Mouse (Mus musculus): ENCODE results near the gene Tbc1d10c. TPM values are rescaled to one million over a fixed set of nuclear protein-coding genes. Genes with fewer than 3 reads are reported as not detected.
A peak's percentile ranks its signal among the peaks of the same experiment; 100 is the strongest.

Gene Tbc1d10c
- polyA plus RNA-seq, 1 experiment from 2014 or later: 2.2 TPM

DNA sequence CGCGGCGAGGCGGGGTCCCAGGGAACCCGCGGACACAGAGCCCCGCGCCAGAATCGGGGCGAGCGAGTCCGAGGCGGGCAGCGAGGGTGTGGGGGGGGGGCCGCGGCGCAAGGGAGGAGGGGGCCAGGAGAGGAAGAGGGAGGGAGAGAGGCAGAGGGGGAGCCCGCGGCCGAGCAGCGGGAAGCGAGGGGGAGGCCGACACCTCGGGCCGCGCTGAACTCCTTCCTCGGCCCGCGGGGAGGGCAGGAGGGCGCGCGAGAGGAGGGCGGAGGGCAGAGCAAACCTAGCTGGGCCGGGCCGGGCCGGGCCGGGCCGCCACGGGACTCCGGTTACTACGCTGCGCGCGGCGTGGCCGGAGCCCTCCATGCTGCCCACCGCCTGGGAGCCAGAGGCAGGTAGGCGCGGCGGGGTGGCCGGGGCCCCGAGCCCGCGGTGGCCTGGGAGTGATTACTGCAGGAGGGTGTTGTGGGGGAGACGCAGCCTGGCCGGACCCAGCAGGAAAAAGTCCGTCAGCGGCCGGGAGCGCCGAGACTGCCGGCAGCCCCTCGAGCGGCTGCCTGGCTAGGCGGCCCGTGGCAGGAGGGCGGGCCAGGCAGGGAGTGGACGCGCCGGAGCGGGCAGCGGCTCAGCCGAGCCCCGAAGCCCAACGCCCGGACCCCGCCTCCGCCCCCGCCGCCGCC is 23.8 kb upstream of the Tbc1d10c start:
- Histone ChIP-seq H3K36me3 (ENCODE audit: control insufficient read depth, insufficient read depth, low read length) (no peaks in the 10 kb centered on the region), H3K9ac (ENCODE audit: low read length) (peak overlapping the region; percentile 80), H3K9me3 (ENCODE audit: control insufficient read depth, low read length) (no peaks in the 10 kb centered on the region), H3K4me1 (ENCODE audit: control insufficient read depth in 2 of 2, insufficient read depth in 2 of 2, low read length in 2 of 2) (peaks cover 16 to 35% of the 10 kb centered on the region in 2 experiments), H3K4me3 (ENCODE audit: control insufficient read depth in 1 of 2, insufficient read depth in 1 of 2, low read depth in 1 of 2, low read length in 2 of 2) (peak overlapping the region; percentile 67 to 72), H3K27me3 (ENCODE audit: control insufficient read depth, insufficient read depth, low read length) (peaks cover 63% of the 10 kb centered on the region), H3K4me2 (ENCODE audit: low read length) (peak overlapping the region; percentile 100), H3K27ac (replicated peaks in 1 of 2; ENCODE audit: control insufficient read depth in 1 of 2, insufficient read depth in 1 of 2, low read depth in 2 of 2, low read length in 2 of 2) (peak overlapping the region in 1 of 2 experiments; percentile 44; a peak in 2 of 4 replicates)
- ATAC-seq (ENCODE audit: insufficient number of reproducible peaks, insufficient read depth, low FRiP score, low read depth): peak; percentile 37
- WGBS: 1% methylated on average over 65 of the region's 81 CpGs

DNA sequence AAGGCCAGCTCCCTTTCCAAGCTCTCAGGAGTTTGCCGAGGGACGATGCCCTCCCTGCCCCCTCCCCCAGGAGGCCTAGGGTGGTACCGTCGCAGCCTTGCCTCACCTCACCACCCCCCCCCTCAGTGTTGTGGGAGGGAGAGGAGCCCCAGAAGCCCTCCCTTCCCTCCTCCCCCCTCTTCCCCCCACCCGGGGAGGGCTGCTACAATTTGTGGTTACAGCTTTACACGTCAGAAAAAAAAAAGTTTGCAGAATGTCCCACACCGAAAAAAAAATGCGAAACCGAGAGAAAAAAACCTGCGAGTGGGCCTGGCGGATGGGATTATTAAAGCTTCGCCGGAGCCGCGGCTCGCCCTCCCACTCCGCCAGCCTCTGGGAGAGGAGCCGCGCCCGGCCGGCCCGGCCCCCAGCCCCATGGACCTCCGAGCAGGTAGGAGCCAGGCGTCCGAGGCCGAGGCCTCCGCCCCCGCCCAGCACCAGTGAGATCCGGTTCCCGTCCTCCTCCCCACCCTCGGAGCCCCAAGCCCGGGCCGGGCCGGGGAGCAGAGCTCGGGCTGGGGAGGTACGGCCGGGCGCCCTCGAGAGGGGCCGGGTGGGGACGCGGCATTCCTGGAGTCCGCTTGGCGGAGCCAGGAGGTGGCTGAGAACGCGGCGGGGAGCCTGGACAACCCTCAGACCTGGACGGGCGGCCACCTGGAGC is 23.1 kb upstream of the Tbc1d10c start, which contains the start of the genes Clcf1 and AC109138.7:
TSS of gene Clcf1 (plus strand) at position 168 of the 700 bp plus-strand sequence.
TSS of gene AC109138.7 (plus strand) at position 287 of the 700 bp plus-strand sequence.
- Histone ChIP-seq H3K27me3 (ENCODE audit: control insufficient read depth, insufficient read depth, low read length) (peaks cover 63% of the 10 kb centered on the region), H3K9ac (ENCODE audit: low read length) (peak within 1 kb of the TSS; percentile 80), H3K9me3 (ENCODE audit: control insufficient read depth, low read length) (no peaks in the 10 kb centered on the region), H3K36me3 (ENCODE audit: control insufficient read depth, insufficient read depth, low read length) (no peaks in the 10 kb centered on the region), H3K27ac (replicated peaks in 1 of 2; ENCODE audit: control insufficient read depth in 1 of 2, insufficient read depth in 1 of 2, low read depth in 2 of 2, low read length in 2 of 2) (peak within 1 kb of the TSS in 1 of 2 experiments; percentile 44; a peak in 2 of 4 replicates), H3K4me1 (ENCODE audit: control insufficient read depth in 2 of 2, insufficient read depth in 2 of 2, low read length in 2 of 2) (peaks cover 15 to 34% of the 10 kb centered on the region in 2 experiments), H3K4me2 (ENCODE audit: low read length) (peak within 1 kb of the TSS; percentile 100), H3K4me3 (ENCODE audit: control insufficient read depth in 1 of 2, insufficient read depth in 1 of 2, low read depth in 1 of 2, low read length in 2 of 2) (peak within 1 kb of the TSS; percentile 67 to 72)
- peak; percentile 33 for ATAC-seq (ENCODE audit: insufficient number of reproducible peaks, insufficient read depth, low FRiP score, low read depth)
- WGBS: under 1% methylated on average over 47 of the region's 49 CpGs

DNA sequence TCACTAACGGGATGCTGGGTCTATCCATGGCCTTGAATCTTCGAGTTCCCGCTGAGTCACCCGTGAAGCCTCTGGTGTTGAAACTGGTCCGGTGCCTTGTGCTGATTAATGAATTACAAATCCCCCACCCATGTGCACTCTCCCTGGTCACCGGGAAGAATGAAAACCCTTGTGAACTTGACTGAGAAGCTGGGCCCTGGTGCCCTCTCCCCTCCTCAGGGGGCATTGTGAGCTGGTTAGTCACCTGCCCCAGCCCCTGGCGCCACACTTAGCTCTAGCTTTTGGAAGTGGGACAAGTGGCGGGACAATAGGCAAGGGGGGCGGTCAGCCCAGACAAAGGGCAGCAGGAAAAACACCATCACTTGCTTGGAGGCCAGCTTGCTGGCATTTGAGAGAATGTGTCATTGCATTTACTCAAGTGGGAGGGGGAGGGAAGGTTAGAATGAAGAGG is 22.5 kb upstream of the Tbc1d10c start:
- Histone ChIP-seq H3K9me3 (ENCODE audit: control insufficient read depth, low read length) (no peaks in the 10 kb centered on the region), H3K36me3 (ENCODE audit: control insufficient read depth, insufficient read depth, low read length) (no peaks in the 10 kb centered on the region), H3K4me3 (ENCODE audit: control insufficient read depth in 1 of 2, insufficient read depth in 1 of 2, low read depth in 1 of 2, low read length in 2 of 2) (peak overlapping the region in 1 of 2 experiments; percentile 67; a peak in 1 of 4 replicates), H3K9ac (ENCODE audit: low read length) (no peak overlapping the region; the same call in 1 of the 2 replicates), H3K4me1 (ENCODE audit: control insufficient read depth in 2 of 2, insufficient read depth in 2 of 2, low read length in 2 of 2) (peaks cover 15 to 34% of the 10 kb centered on the region in 2 experiments), H3K27me3 (ENCODE audit: control insufficient read depth, insufficient read depth, low read length) (peaks cover 63% of the 10 kb centered on the region), H3K27ac (replicated peaks in 1 of 2; ENCODE audit: control insufficient read depth in 1 of 2, insufficient read depth in 1 of 2, low read depth in 2 of 2, low read length in 2 of 2) (no peak overlapping the region), H3K4me2 (ENCODE audit: low read length) (peak overlapping the region; percentile 100)
- WGBS: 4% methylated on average over 9 of the region's 9 CpGs
- no peak for ATAC-seq (ENCODE audit: insufficient number of reproducible peaks, insufficient read depth, low FRiP score, low read depth)

DNA sequence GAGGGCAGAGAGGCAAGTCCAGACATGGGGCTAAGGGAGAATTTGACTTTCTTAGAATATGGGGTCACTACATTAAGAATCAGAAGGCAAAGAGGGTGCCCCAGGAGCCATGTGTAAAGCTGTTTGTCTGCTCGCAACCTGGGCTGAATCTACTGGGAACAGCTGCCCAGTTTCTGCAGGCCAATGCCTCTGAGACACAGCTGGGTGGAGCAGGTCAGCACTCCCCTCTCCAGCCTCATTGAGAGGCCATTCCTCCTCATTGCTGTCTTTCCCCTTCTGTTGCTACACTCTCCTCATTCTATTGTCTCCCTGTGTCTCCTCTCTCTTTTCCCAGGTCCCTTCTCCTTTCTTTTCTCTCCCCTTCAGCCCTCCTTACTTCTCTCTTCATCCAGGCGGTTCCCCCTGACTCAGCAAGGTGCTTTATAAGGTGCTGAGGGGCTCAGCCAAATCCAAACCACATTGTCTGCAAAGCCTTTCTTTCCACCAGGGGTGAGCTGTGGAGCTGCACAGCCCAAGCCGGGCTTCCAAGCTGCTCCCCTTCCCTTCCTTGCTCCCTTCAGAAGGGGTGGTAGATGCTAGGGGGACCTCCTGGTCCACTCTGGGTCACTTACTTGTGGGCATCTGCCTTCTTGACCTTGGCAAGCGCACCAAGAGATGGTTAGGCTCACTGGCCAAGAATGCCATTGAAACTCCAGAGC is 21.0 kb upstream of the Tbc1d10c start:
- H3K4me2 ChIP-seq (ENCODE audit: low read length): no peak overlapping the region

DNA sequence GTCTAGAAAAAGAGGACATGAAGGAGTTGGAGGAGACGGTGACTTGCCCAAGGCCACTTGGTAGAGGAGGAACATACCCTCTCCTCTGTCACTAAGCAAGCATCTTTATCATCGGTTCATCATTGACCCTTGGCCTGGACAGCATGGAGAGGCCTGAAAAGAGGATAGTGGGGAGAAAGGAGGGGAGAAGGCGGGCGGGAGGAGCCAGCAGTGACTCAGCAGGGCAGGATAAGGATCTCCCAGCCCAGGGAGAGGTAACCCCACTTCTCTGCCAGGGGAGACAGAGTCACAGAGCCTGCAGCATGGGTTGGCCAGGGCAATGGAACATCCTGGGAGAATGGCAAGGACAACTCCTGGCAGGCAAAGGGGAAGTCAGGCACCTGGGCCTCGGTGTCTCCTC is 17.5 kb upstream of the Tbc1d10c start:
- Histone ChIP-seq H3K4me1 (ENCODE audit: control insufficient read depth in 2 of 2, insufficient read depth in 2 of 2, low read length in 2 of 2) (peaks cover 8 to 13% of the 10 kb centered on the region in 2 experiments), H3K4me3 (ENCODE audit: control insufficient read depth in 1 of 2, insufficient read depth in 1 of 2, low read depth in 1 of 2, low read length in 2 of 2) (no peak overlapping the region), H3K4me2 (ENCODE audit: low read length) (no peak overlapping the region), H3K9ac (ENCODE audit: low read length) (no peak overlapping the region), H3K27ac (replicated peaks in 1 of 2; ENCODE audit: control insufficient read depth in 1 of 2, insufficient read depth in 1 of 2, low read depth in 2 of 2, low read length in 2 of 2) (no peak overlapping the region), H3K27me3 (ENCODE audit: control insufficient read depth, insufficient read depth, low read length) (peaks cover 44% of the 10 kb centered on the region), H3K36me3 (ENCODE audit: control insufficient read depth, insufficient read depth, low read length) (no peaks in the 10 kb centered on the region), H3K9me3 (ENCODE audit: control insufficient read depth, low read length) (no peaks in the 10 kb centered on the region)
- 72% methylated on average over 5 of the region's 5 CpGs for WGBS
- no peak for ATAC-seq (ENCODE audit: insufficient number of reproducible peaks, insufficient read depth, low FRiP score, low read depth)

More for the DNA sequence above, 21.0 kb upstream of the Tbc1d10c start:
- Histone ChIP-seq H3K9ac (ENCODE audit: low read length) (no peak overlapping the region), H3K4me3 (ENCODE audit: control insufficient read depth in 1 of 2, insufficient read depth in 1 of 2, low read depth in 1 of 2, low read length in 2 of 2) (no peak overlapping the region), H3K4me1 (ENCODE audit: control insufficient read depth in 2 of 2, insufficient read depth in 2 of 2, low read length in 2 of 2) (peaks cover 14 to 34% of the 10 kb centered on the region in 2 experiments), H3K27ac (replicated peaks in 1 of 2; ENCODE audit: control insufficient read depth in 1 of 2, insufficient read depth in 1 of 2, low read depth in 2 of 2, low read length in 2 of 2) (no peak overlapping the region), H3K27me3 (ENCODE audit: control insufficient read depth, insufficient read depth, low read length) (peaks cover 56% of the 10 kb centered on the region), H3K36me3 (ENCODE audit: control insufficient read depth, insufficient read depth, low read length) (no peaks in the 10 kb centered on the region), H3K9me3 (ENCODE audit: control insufficient read depth, low read length) (no peaks in the 10 kb centered on the region)
- no peak for ATAC-seq (ENCODE audit: insufficient number of reproducible peaks, insufficient read depth, low FRiP score, low read depth)
- WGBS: 27% methylated on average over 4 of the region's 4 CpGs

DNA sequence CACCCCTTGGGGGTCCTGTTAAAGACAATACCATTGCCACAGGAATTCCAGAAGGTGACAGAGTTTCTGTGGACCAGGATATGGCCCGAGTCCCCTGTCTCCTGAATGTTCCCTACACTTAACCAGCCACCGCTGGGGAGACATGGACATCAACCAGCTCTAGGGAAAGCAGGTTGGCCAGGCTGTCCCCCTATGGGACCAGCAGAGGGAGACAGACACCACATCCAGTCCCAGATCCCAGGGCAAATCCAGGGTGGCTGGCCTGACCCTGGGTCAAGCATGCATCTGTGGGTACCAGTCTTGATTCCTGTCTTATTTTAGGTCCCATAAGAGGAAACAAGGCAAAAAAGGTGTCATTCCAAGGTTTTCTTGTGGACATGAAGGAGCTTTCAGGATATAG is 15.9 kb upstream of the Tbc1d10c start:
- Histone ChIP-seq H3K4me3 (ENCODE audit: control insufficient read depth in 1 of 2, insufficient read depth in 1 of 2, low read depth in 1 of 2, low read length in 2 of 2) (no peak overlapping the region), H3K4me1 (ENCODE audit: control insufficient read depth in 2 of 2, insufficient read depth in 2 of 2, low read length in 2 of 2) (peaks cover 5% of the 10 kb centered on the region in 2 experiments; a peak in 3 of 4 replicates), H3K27ac (replicated peaks in 1 of 2; ENCODE audit: control insufficient read depth in 1 of 2, insufficient read depth in 1 of 2, low read depth in 2 of 2, low read length in 2 of 2) (no peak overlapping the region), H3K9me3 (ENCODE audit: control insufficient read depth, low read length) (no peaks in the 10 kb centered on the region), H3K4me2 (ENCODE audit: low read length) (no peak overlapping the region), H3K36me3 (ENCODE audit: control insufficient read depth, insufficient read depth, low read length) (no peaks in the 10 kb centered on the region), H3K9ac (ENCODE audit: low read length) (no peak overlapping the region), H3K27me3 (ENCODE audit: control insufficient read depth, insufficient read depth, low read length) (peaks cover 28% of the 10 kb centered on the region)
- no peak for ATAC-seq (ENCODE audit: insufficient number of reproducible peaks, insufficient read depth, low FRiP score, low read depth)
- WGBS: 2% methylated on average over 2 of the region's 2 CpGs

DNA sequence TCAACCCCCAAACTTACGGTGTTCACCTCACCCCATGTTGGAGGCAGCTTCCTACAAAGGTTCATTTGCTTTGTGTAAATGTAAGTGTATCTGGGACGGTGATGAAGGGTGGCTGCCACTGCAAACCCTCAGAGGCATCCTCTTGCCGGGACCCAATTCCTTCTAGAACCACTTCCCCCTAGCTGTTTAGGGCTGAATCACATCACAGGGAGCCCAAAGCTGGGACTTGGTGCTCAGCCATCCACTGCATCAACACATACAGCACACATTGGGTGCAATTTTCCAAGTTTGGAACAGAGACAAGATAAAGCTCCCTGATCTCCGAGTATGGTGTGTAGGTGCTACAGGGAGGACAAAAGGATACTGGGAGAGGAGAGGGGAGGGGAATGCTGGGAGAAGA is 13.8 kb upstream of the Tbc1d10c start:
- Histone ChIP-seq H3K27ac (replicated peaks in 1 of 2; ENCODE audit: control insufficient read depth in 1 of 2, insufficient read depth in 1 of 2, low read depth in 2 of 2, low read length in 2 of 2) (no peak overlapping the region), H3K9ac (ENCODE audit: low read length) (no peak overlapping the region), H3K9me3 (ENCODE audit: control insufficient read depth, low read length) (no peaks in the 10 kb centered on the region), H3K4me2 (ENCODE audit: low read length) (no peak overlapping the region), H3K36me3 (ENCODE audit: control insufficient read depth, insufficient read depth, low read length) (peaks cover 7% of the 10 kb centered on the region; the same call in 1 of the 2 replicates), H3K27me3 (ENCODE audit: control insufficient read depth, insufficient read depth, low read length) (peaks cover 16% of the 10 kb centered on the region), H3K4me3 (ENCODE audit: control insufficient read depth in 1 of 2, insufficient read depth in 1 of 2, low read depth in 1 of 2, low read length in 2 of 2) (no peak overlapping the region), H3K4me1 (ENCODE audit: control insufficient read depth in 2 of 2, insufficient read depth in 2 of 2, low read length in 2 of 2) (peaks cover 14 to 17% of the 10 kb centered on the region in 2 experiments)
- no peak for ATAC-seq (ENCODE audit: insufficient number of reproducible peaks, insufficient read depth, low FRiP score, low read depth)
- 43% methylated on average over 4 of the region's 4 CpGs for WGBS

Measured in heart, embryonic 14.5 days (tissue).